Mouse (Mus musculus) G1E (cell line): ENCODE results near the gene Myh7b.

Experiments used
- CTCF ChIP-seq: IDR thresholded peaks from 2 replicates; pipeline ENCODE4 v1.5.1; 2012; ENCODE audit warnings: low read depth, low read length, inconsistent platforms, mixed read lengths
- GATA2 ChIP-seq: IDR thresholded peaks from 2 replicates; pipeline ENCODE4 v1.6.1; 2012; ENCODE audit warnings: low read depth, low read length, inconsistent platforms, borderline replicate concordance
- TAL1 ChIP-seq: conservative IDR thresholded peaks from 2 replicates; pipeline ENCODE4 v1.6.1; 2012; ENCODE audit warnings: low read depth, low read length, inconsistent platforms, mixed read lengths

DNA sequence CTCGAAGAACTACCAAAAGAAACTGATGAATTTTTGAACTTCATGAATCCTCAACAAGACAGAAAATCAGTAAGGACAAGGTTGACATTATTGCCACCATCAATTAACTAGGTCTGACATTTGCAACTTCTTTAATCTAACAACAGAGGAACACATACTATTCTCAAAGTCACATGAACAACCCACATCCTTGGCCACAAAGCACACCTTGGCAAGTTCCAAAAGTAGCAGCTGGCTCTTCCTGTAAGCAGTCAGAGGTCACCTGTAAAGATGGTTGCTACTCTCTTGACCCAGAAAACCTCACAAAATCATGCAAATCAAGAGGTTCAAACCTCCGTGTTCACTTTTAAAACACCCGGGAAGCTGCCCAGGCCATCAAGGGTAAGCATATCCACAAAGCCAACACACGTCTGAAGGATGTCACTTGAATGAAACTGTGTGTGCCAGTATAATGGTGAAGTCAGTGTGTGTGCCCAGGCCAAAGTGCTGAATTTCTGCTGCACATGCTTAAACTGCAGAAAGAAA is 68.6 kb downstream of the Myh7b start:
- TF ChIP-seq TAL1 = no peak
- TF ChIP-seq CTCF = no peak
- TF ChIP-seq GATA2 = no peak
